Mouse (Mus musculus) lung, embryonic 16.5 days (tissue): ENCODE data around the gene Fkbp9. TPM values are rescaled to one million over a fixed set of nuclear protein-coding genes. Genes with fewer than 3 reads are reported as not detected.

Experiments used
- ATAC-seq: fragments of 200-750 bp; cut with Nextera tagmentation; 2 replicates; pipeline ENCODE4 v1.8.0; 2017; ENCODE audit warnings: low read depth, mild to moderate bottlenecking, moderate library complexity
- H3K27ac ChIP-seq: fragments of 300-500 bp; sonication (generic); 2 replicates; pipeline ENCODE4 v1.5.1; 2014; ENCODE audit warnings: mild to moderate bottlenecking, control low read depth, low read length
- H3K27me3 ChIP-seq: fragments of 300-500 bp; sonication (generic); 2 replicates; pipeline ENCODE4 v1.6.1; 2014; ENCODE audit warnings: low read depth, low read length, mixed read lengths; ENCODE audit not compliant: control insufficient read depth, insufficient read depth
- H3K36me3 ChIP-seq: fragments of 300-500 bp; sonication (generic); 2 replicates; pipeline ENCODE4 v1.6.1; 2014; ENCODE audit warnings: low read length; ENCODE audit not compliant: control insufficient read depth, insufficient read depth
- H3K4me1 ChIP-seq: fragments of 300-500 bp; sonication (generic); replicated peaks from 2 replicates; pipeline ENCODE4 v1.6.1; 2014; ENCODE audit warnings: low read length, mixed read lengths; ENCODE audit not compliant: control insufficient read depth, insufficient read depth
- H3K4me2 ChIP-seq: fragments of 300-500 bp; sonication (generic); 2 replicates; pipeline ENCODE4 v1.6.1; 2014; ENCODE audit warnings: low read depth, low read length, control low read depth
- H3K4me3 ChIP-seq: fragments of 300-500 bp; sonication (generic); 2 replicates; pipeline ENCODE4 v1.5.1; 2014; ENCODE audit warnings: mild to moderate bottlenecking, low read length, control low read depth
- H3K9ac ChIP-seq: fragments of 300-500 bp; sonication (generic); 2 replicates; pipeline ENCODE4 v1.6.1; 2014; ENCODE audit warnings: low read length, control low read depth
- H3K9me3 ChIP-seq: fragments of 300-500 bp; sonication (generic); 2 replicates; pipeline ENCODE4 v1.6.1; 2016; ENCODE audit warnings: low read length; ENCODE audit not compliant: control insufficient read depth
- WGBS: fragments of 180-500 bp; shearing (Covaris S2); extraction: QIAGEN DNeasy Blood & Tissue Kit; methylation state at CpG from one replicate; pipeline ENCODE4 v1.1.7; 2014; 5-methylcytosine and 5-hydroxymethylcytosine counted together
- polyA plus RNA-seq: library from polyadenylated mRNA; unstranded; fragments of >200 nt; fragmentation: Nextera tagmentation; extraction: Ambion mirVana; gene quantifications from 2 replicates; pipeline ENCODE4 v1.2.1, GENCODE M21; 2015

The Fkbp9 gene
- polyA plus RNA-seq, 1 experiment from 2014 or later: 184 TPM

GRCm38 (mm10) chr6:56797311-56798151 lies 34.3 kb upstream of the Fkbp9 start, which contains the start of gene Kbtbd2:
Gene Kbtbd2, minus strand, starts transcription at chr6:56797813.
- Histone ChIP-seq H3K4me2 (peak within 1 kb of the TSS; percentile 82), H3K4me3 (peak within 1 kb of the TSS; percentile 76), H3K4me1 (peaks cover 13% of the 10 kb centered on the region), H3K9ac (peak within 1 kb of the TSS; percentile 95), H3K27ac (peak within 1 kb of the TSS; percentile 100), H3K36me3 (no peaks in the 10 kb centered on the region), H3K27me3 (no peaks in the 10 kb centered on the region), H3K9me3 (no peaks in the 10 kb centered on the region)
- ATAC-seq: peak; percentile 95
- WGBS: under 1% methylated on average over 79 of the region's 98 CpGs

GRCm38 (mm10) chr6:56798152-56798465 lies 33.8 kb upstream of the Fkbp9 start:
- 10% methylated on average over 8 of the region's 8 CpGs for WGBS
- Histone ChIP-seq H3K27ac (peak overlapping the region; percentile 100), H3K4me2 (peak overlapping the region; percentile 75), H3K27me3 (no peaks in the 10 kb centered on the region), H3K9ac (peak overlapping the region; percentile 95), H3K36me3 (no peaks in the 10 kb centered on the region), H3K9me3 (no peaks in the 10 kb centered on the region), H3K4me3 (peak overlapping the region; percentile 76), H3K4me1 (peaks cover 13% of the 10 kb centered on the region)
- ATAC-seq: no peak

- H3K4me1 ChIP-seq: no peaks in the 10 kb centered on the region
- no peak overlapping the region for H3K4me3 ChIP-seq
- no peaks in the 10 kb centered on the region for H3K36me3 ChIP-seq
- no peak overlapping the region for H3K27ac ChIP-seq
- no peaks in the 10 kb centered on the region; the same call in 1 of the 2 replicates for H3K9me3 ChIP-seq
- no peak overlapping the region for H3K9ac ChIP-seq
- 82% methylated on average over 4 of the region's 4 CpGs for WGBS
- H3K4me2 ChIP-seq: no peak overlapping the region
- H3K27me3 ChIP-seq: no peaks in the 10 kb centered on the region
- ATAC-seq: no peak
These were observed 26.8 kb upstream of the Fkbp9 start for GRCm38 (mm10) chr6:56805026-56805425.

- no peaks in the 10 kb centered on the region for H3K4me1 ChIP-seq
- no peak overlapping the region for H3K9ac ChIP-seq
- no peak overlapping the region for H3K27ac ChIP-seq
- 58% methylated on average over 2 of the region's 2 CpGs for WGBS
- H3K36me3 ChIP-seq: no peaks in the 10 kb centered on the region
- H3K9me3 ChIP-seq: no peaks in the 10 kb centered on the region; the same call in 1 of the 2 replicates
- H3K4me3 ChIP-seq: no peak overlapping the region
- ATAC-seq: no peak
- H3K4me2 ChIP-seq: no peak overlapping the region
- H3K27me3 ChIP-seq: no peaks in the 10 kb centered on the region
These were observed 25.7 kb upstream of the Fkbp9 start for GRCm38 (mm10) chr6:56806195-56806594.

GRCm38 (mm10) chr6:56808656-56809055 lies 23.2 kb upstream of the Fkbp9 start:
- H3K36me3 ChIP-seq: no peaks in the 10 kb centered on the region
- H3K9ac ChIP-seq: no peak overlapping the region
- H3K27ac ChIP-seq: no peak overlapping the region
- no peak overlapping the region for H3K4me2 ChIP-seq
- H3K27me3 ChIP-seq: no peaks in the 10 kb centered on the region
- no peak overlapping the region for H3K4me3 ChIP-seq
- H3K9me3 ChIP-seq: no peaks in the 10 kb centered on the region; the same call in 1 of the 2 replicates
- peak; percentile 82 for ATAC-seq
- no peaks in the 10 kb centered on the region for H3K4me1 ChIP-seq
- WGBS: 11% methylated on average over 3 of the region's 3 CpGs

GRCm38 (mm10) chr6:56813332-56813731 lies 18.5 kb upstream of the Fkbp9 start:
- Histone ChIP-seq H3K4me1 (0 out of 2 replicates have a peak, but pooled peaks cover under 1% of the 10 kb centered on the region), H3K9ac (no peak overlapping the region), H3K27ac (peak overlapping the region; percentile 2; the same call in 1 of the 2 replicates), H3K9me3 (no peaks in the 10 kb centered on the region), H3K27me3 (no peaks in the 10 kb centered on the region), H3K4me3 (no peak overlapping the region), H3K4me2 (no peak overlapping the region), H3K36me3 (no peaks in the 10 kb centered on the region)
- peak; percentile 67 for ATAC-seq
- 49% methylated on average over 2 of the region's 2 CpGs for WGBS

GRCm38 (mm10) chr6:56818436-56819123 lies 13.3 kb upstream of the Fkbp9 start:
- no peaks in the 10 kb centered on the region for H3K27me3 ChIP-seq
- ATAC-seq: peak; percentile 98
- 33% methylated on average over 5 of the region's 5 CpGs for WGBS
- H3K9ac ChIP-seq: no peak overlapping the region
- no peaks in the 10 kb centered on the region for H3K36me3 ChIP-seq
- H3K27ac ChIP-seq: peak overlapping the region; percentile 66
- H3K9me3 ChIP-seq: no peaks in the 10 kb centered on the region
- H3K4me1 ChIP-seq: 0 out of 2 replicates have a peak, but pooled peaks cover 2% of the 10 kb centered on the region
- H3K4me3 ChIP-seq: no peak overlapping the region
- no peak overlapping the region for H3K4me2 ChIP-seq

- H3K9ac ChIP-seq: no peak overlapping the region
- peak; percentile 87 for ATAC-seq
- H3K27me3 ChIP-seq: no peaks in the 10 kb centered on the region
- H3K36me3 ChIP-seq: no peaks in the 10 kb centered on the region
- no peaks in the 10 kb centered on the region for H3K9me3 ChIP-seq
- no peak overlapping the region for H3K4me3 ChIP-seq
- H3K4me2 ChIP-seq: no peak overlapping the region
- WGBS: 41% methylated on average over 2 of the region's 2 CpGs
- 0 out of 2 replicates have a peak, but pooled peaks cover 2% of the 10 kb centered on the region for H3K4me1 ChIP-seq
- peak overlapping the region; percentile 65 for H3K27ac ChIP-seq
These were observed 12.8 kb upstream of the Fkbp9 start for GRCm38 (mm10) chr6:56819124-56819487.

- H3K27me3 ChIP-seq: no peaks in the 10 kb centered on the region
- WGBS: 44% methylated on average over 3 of the region's 3 CpGs
- ATAC-seq: no peak
These were observed 6.2 kb upstream of the Fkbp9 start for GRCm38 (mm10) chr6:56825657-56826056.

More at GRCm38 (mm10) chr6:56825657-56826056, 6.2 kb upstream of the Fkbp9 start:
- H3K9me3 ChIP-seq: no peaks in the 10 kb centered on the region
- no peak overlapping the region for H3K9ac ChIP-seq
- H3K4me2 ChIP-seq: no peak overlapping the region
- no peaks in the 10 kb centered on the region for H3K4me1 ChIP-seq
- no peaks in the 10 kb centered on the region for H3K36me3 ChIP-seq
- no peak overlapping the region for H3K27ac ChIP-seq
- H3K4me3 ChIP-seq: no peak overlapping the region
